Mouse (Mus musculus): ENCODE measurements around the gene Tmem131. TPM values are rescaled to one million over a fixed set of nuclear protein-coding genes. Genes with fewer than 3 reads are reported as not detected.

The Tmem131 gene
- polyA plus RNA-seq, 1 experiment from 2014 or later: 13.4 TPM

DNA sequence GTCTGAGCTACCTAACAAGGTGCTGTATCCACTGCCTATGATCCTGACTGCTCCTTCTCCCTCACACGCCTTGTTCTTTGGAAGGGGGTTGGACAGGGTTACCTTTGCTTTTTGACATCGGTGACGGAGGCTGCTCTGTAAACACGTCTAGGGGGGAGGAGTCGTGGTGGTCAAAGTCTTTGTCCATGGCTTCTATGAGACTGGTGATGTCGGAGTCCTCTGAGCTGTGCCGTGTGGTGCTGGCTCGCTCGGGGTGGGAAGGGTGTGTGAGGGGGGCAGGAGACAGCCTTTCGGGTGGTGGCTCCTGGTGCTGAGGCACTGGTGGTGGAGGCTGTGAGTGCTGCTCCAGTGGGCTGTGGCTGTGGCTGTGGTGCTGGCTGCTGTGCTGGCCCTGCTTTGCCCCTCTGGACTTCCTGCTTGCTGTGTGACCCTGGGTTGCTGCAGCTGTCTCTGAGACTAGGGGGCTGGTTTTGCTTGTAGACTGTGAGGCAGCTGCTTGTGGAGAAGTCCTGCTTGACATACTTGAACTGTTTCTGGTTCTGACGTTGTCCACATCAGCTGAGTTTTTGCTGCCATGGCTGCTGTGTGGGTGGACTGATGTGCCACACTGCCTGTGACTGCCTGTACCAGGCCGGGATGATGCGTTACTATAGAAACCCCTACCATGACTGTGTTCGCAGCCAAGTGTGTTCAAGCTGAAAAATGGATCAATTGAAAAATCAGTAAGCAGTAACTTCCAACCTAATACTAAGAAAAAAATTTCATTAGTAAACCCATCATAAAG lies 135.5 kb downstream of the Tmem131 start:
- Histone ChIP-seq H3K4me1 (no peaks in the 10 kb centered on the region), H3K9me3 (no peaks in the 10 kb centered on the region), H3K36me3 (peaks cover 94% of the 10 kb centered on the region), H3K27ac (no peak overlapping the region), H3K9ac (no peak overlapping the region), H3K4me3 (no peak overlapping the region), H3K27me3 (no peaks in the 10 kb centered on the region), H3K4me2 (replicated peaks) (no peak overlapping the region)
- ATAC-seq (ENCODE audit: low FRiP score, low read depth): no peak
- 94% methylated on average over 14 of the region's 14 CpGs for WGBS

DNA sequence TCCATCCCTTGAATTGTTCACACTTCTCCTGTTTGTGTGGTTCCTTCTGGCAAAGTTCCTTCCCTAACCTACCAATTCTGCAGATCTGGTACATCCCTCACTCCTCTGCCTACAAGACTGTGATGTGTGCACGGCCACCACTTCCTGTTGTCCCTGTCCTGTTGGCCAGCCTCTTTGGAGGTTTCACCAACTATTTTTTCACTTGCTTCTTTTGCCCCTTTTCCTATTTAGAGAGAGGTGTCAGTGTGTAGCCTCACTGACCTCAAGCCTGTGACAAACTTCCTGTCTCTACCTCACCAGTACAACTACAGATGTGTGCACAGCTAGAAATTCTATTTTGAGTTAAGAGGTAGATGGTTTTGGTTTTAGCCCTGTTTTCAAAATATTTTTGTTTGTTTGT lies 136.4 kb downstream of the Tmem131 start:
- H3K27ac ChIP-seq: no peak overlapping the region
- no peak overlapping the region for H3K4me3 ChIP-seq

DNA sequence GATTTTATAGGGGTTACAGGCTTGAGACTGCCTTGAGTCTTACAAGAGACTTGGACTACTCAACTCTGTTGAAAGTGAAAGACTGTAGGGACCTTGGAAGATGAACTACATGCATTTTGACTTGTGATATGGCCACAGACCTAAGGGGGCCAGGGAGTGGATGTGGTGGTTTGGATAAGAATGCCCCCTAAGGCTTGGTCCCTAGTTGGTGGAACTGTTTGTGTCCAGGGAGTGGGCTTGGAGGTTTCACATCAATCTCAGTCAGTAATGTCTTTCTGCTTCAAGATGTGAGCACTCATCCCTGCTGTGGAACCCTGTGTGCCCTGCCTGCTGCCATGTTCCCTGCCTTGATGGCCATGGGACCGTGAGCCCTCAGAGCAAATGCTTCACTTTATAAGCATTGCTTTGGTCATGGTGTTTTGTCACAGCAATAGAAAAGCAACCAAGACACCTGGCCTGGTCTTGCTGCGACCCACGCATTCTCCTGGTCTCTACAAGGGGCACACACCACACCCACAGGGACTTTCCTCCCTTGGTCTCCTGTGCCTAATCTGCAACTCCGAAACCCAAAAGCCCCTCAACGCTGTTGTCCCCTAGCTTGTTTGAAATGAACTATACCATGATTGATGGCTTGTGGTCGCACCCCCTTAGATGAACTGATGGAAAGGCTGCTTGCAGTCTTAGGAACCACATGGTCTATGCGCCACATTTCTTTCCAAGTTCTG lies 137.1 kb downstream of the Tmem131 start:
- peaks cover 93% of the 10 kb centered on the region for H3K36me3 ChIP-seq
- H3K27me3 ChIP-seq: no peaks in the 10 kb centered on the region
- H3K4me1 ChIP-seq: no peaks in the 10 kb centered on the region
- ATAC-seq (ENCODE audit: low FRiP score, low read depth): no peak
- no peak overlapping the region for H3K4me3 ChIP-seq
- WGBS: 95% methylated on average over 7 of the region's 7 CpGs
- no peak overlapping the region for H3K9ac ChIP-seq
- no peaks in the 10 kb centered on the region for H3K9me3 ChIP-seq
- H3K27ac ChIP-seq: no peak overlapping the region
- no peak overlapping the region for H3K4me2 ChIP-seq (replicated peaks)

More for the DNA sequence above, 136.4 kb downstream of the Tmem131 start:
- H3K4me2 ChIP-seq (replicated peaks): no peak overlapping the region
- no peaks in the 10 kb centered on the region for H3K27me3 ChIP-seq
- H3K9ac ChIP-seq: no peak overlapping the region
- no peak for ATAC-seq (ENCODE audit: low FRiP score, low read depth)
- no peaks in the 10 kb centered on the region for H3K9me3 ChIP-seq
- WGBS: 88% methylated on average over 1 of the region's 1 CpGs
- H3K4me1 ChIP-seq: no peaks in the 10 kb centered on the region
- H3K36me3 ChIP-seq: peaks cover 93% of the 10 kb centered on the region

DNA sequence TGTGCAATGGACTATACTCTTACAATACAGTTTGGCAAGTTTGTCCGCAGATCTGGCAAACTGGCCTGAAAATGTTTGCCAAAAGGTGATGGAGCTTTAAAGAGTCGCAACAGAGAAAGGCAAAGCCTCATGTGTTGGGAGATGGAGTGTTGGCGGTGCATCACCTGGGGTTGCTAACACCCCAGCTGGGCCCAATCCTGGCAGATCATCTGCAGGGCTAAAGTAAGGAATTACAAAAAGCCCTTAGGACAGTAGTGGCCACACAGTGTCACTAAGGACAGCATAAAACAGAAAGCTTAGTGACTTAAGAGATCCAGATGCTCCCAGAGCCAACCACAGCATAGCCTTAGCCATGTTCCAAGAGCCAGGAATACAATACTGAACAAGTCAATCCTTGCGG lies 138.6 kb downstream of the Tmem131 start:
- 94% methylated on average over 4 of the region's 4 CpGs for WGBS
- Histone ChIP-seq H3K9me3 (no peaks in the 10 kb centered on the region), H3K4me2 (replicated peaks) (no peak overlapping the region), H3K27me3 (no peaks in the 10 kb centered on the region), H3K27ac (no peak overlapping the region), H3K9ac (no peak overlapping the region), H3K4me1 (no peaks in the 10 kb centered on the region), H3K36me3 (peaks cover 91% of the 10 kb centered on the region), H3K4me3 (no peak overlapping the region)
- no peak for ATAC-seq (ENCODE audit: low FRiP score, low read depth)

DNA sequence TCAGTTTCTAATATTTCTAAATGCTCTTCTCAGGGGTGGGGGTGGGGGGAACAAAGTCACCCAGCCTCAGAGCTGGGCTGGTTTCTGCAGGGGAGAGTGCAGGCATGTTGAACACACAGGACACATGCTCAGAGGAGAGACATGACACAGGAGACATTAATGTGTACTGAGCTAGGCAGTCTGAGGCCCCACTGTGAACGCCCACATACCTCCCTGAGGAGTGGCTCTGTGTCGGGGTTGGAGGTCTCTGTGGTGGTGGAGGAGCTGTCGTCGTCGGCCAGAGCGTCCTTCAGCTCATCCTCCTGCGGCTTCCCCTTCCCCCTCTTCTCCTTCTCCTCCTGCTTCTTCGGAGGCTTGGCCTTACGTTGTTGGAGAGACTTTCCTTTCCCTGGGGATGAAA lies 139.2 kb downstream of the Tmem131 start:
- Histone ChIP-seq H3K9ac (no peak overlapping the region), H3K27me3 (no peaks in the 10 kb centered on the region), H3K4me2 (replicated peaks) (no peak overlapping the region), H3K4me3 (no peak overlapping the region), H3K9me3 (no peaks in the 10 kb centered on the region), H3K4me1 (no peaks in the 10 kb centered on the region), H3K27ac (no peak overlapping the region), H3K36me3 (peaks cover 91% of the 10 kb centered on the region)
- WGBS: 71% methylated on average over 9 of the region's 9 CpGs
- ATAC-seq (ENCODE audit: low FRiP score, low read depth): no peak

DNA sequence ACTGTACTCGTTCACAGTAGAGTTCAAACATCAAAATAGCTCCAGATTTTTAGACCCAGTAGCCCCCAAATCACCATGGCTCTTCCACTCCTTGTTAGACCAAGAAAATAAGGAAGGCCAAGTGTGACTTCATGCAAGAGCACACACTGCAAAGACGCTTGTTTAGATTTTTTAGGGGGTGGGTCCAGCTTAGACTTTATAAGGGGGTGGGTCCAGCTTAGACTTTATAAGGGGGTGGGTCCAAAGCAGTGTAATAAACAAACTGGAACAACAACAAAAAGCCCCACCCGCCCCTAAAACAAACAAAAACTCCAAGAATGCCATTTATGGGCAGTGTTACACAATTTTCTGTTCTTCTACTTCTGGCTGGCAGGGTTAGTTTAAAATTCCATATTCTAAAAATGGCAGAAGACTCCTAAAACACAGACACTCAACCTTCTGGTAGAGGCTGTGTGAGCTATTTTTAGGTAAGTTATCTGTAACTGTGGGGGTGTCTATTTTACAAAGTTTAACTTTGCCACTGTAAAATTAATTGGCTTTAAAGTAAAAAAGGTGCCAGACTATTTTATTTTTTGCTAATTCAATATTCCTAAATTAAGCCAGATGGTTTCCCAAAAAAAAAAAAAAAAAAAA lies 143.0 kb downstream of the Tmem131 start:
- H3K36me3 ChIP-seq: peaks cover 92% of the 10 kb centered on the region
- H3K27ac ChIP-seq: no peak overlapping the region
- no peaks in the 10 kb centered on the region for H3K9me3 ChIP-seq
- H3K27me3 ChIP-seq: no peaks in the 10 kb centered on the region
- whole genome bisulfite sequencing: 74% methylated on average over 3 of the region's 3 CpGs
- ATAC-seq (ENCODE audit: low FRiP score, low read depth): no peak
- H3K4me2 ChIP-seq (replicated peaks): no peak overlapping the region
- no peak overlapping the region for H3K4me3 ChIP-seq
- H3K4me1 ChIP-seq: no peaks in the 10 kb centered on the region
- no peak overlapping the region for H3K9ac ChIP-seq

DNA sequence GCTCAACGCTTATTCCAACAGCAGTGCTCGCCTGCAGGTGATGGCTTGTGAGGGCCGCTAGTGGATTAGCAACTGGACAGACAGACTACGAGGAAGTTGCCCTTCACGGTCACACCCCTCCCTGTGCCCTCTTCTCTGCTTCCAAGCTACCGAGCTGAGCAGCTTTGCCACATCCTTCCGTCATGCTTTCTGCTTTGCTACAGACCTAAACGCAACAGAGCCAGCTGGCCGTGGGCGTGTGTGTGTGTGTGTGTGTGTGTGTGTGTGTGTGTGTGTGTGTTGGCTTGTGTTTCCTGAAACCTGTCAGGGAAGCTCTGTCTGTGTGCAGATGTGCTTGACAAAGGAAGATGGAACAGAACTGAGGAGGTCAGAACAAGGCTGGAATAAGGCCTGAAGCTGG lies 146.0 kb downstream of the Tmem131 start:
- H3K4me2 ChIP-seq (replicated peaks): no peak overlapping the region
- no peak for ATAC-seq (ENCODE audit: low FRiP score, low read depth)
- H3K4me3 ChIP-seq: no peak overlapping the region
- H3K27me3 ChIP-seq: no peaks in the 10 kb centered on the region
- WGBS: 85% methylated on average over 10 of the region's 10 CpGs
- H3K27ac ChIP-seq: no peak overlapping the region
- no peaks in the 10 kb centered on the region for H3K4me1 ChIP-seq
- H3K36me3 ChIP-seq: peaks cover 96% of the 10 kb centered on the region
- no peak overlapping the region for H3K9ac ChIP-seq
- H3K9me3 ChIP-seq: no peaks in the 10 kb centered on the region

DNA sequence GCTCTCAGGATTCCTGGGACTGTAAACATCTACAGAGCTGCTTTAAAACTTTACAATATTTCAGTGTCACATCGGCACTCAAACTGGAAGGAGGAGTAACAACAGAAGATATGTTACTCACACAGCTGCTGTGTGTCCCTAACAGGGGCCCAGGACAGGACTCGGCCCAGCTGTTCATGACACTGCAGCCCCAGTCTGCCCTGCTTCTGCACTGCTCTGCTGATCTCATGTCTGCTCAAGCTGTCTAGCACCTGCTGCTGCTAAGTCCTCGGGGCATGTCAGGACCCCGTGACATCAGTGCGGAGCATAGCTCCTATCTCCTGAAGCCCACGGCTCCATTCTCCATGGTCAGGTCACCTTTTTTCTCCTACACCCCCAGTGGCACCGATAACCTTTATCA lies 146.8 kb downstream of the Tmem131 start:
- Histone ChIP-seq H3K36me3 (peaks cover 93% of the 10 kb centered on the region), H3K27ac (no peak overlapping the region), H3K4me2 (replicated peaks) (no peak overlapping the region), H3K9me3 (no peaks in the 10 kb centered on the region), H3K27me3 (no peaks in the 10 kb centered on the region), H3K4me1 (no peaks in the 10 kb centered on the region), H3K4me3 (no peak overlapping the region), H3K9ac (no peak overlapping the region)
- 88% methylated on average over 7 of the region's 7 CpGs for WGBS
- ATAC-seq (ENCODE audit: low FRiP score, low read depth): peak; percentile 79

DNA sequence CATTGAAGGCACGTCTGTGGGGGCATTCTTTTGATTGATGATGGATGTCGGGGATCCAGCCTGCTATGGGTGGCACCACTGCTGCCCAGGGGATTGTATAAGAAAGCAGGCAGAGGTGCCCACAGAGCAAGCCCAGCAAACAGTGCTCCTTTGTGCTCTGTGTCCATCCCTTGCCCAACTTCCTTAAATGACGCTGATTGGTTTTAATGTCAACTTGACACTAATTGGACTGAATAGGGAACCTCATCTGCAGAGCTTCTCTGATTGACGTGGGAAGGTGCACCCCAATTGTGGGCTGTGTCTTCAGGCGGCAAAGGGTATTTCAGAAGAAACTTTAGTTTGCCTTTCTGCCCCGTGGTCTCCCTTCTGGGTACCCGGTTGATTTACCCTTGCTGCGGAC lies 154.1 kb downstream of the Tmem131 start:
- ATAC-seq (ENCODE audit: low FRiP score, low read depth): no peak
- Histone ChIP-seq H3K9me3 (no peaks in the 10 kb centered on the region), H3K27me3 (0 out of 2 replicates have a peak, but pooled peaks cover 8% of the 10 kb centered on the region), H3K4me3 (no peak overlapping the region), H3K36me3 (peaks cover 37% of the 10 kb centered on the region), H3K4me2 (replicated peaks) (no peak overlapping the region), H3K9ac (no peak overlapping the region), H3K27ac (no peak overlapping the region), H3K4me1 (peaks cover 12% of the 10 kb centered on the region)
- 83% methylated on average over 8 of the region's 8 CpGs for WGBS

DNA sequence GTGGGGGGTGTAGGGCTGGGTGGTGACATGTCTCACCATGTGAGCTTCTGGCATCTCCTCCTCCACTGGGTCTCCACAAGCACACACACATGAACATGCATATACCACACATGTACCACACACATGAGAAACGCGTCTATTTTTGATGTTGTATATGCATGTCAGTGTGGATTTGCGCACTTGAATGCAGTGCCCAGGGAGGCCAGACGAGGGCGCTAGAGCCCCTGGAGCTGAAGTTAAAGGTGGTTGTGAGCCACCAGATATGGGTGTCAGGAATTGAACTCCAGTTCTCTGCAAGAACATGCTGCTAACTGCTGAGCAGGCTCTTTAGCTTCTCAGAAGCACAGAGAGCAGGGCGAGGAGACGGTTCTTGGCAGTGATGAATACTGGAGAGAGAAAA lies 157.1 kb downstream of the Tmem131 start:
- H3K4me2 ChIP-seq (replicated peaks): no peak overlapping the region
- H3K4me1 ChIP-seq: peaks cover 12% of the 10 kb centered on the region
- ATAC-seq (ENCODE audit: low FRiP score, low read depth): no peak
- H3K36me3 ChIP-seq: peaks cover 11% of the 10 kb centered on the region
- no peaks in the 10 kb centered on the region for H3K9me3 ChIP-seq
- 93% methylated on average over 7 of the region's 7 CpGs for WGBS
- H3K27me3 ChIP-seq: peaks cover 16% of the 10 kb centered on the region
- H3K4me3 ChIP-seq: no peak overlapping the region
- no peak overlapping the region for H3K27ac ChIP-seq
- no peak overlapping the region for H3K9ac ChIP-seq

DNA sequence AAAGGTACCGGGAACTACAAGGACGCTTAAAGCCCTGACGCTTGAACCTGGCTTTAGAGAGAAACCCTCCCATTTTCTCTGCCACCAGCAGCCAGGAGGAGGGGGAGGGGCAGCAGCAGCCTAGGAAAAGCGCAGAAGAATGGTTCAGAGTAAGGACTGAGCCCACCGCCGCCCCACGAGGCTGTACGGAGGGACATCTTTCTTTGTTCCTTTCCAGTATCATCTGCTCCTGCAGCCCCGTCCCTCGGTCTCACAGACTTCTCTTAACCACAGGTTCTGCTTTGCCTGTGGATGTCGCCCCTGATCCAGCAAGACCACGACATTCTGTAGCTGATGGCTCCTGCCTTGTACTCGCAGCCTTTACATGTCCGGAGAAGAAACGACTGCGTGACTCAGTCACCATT lies 158.2 kb downstream of the Tmem131 start:
- ATAC-seq (ENCODE audit: low FRiP score, low read depth): no peak; the same call in 1 of the 2 replicates
- H3K9ac ChIP-seq: peak overlapping the region; percentile 59
- H3K9me3 ChIP-seq: no peaks in the 10 kb centered on the region
- H3K4me3 ChIP-seq: peak overlapping the region; percentile 42
- H3K4me1 ChIP-seq: peaks cover 12% of the 10 kb centered on the region
- H3K27me3 ChIP-seq: peaks cover 16% of the 10 kb centered on the region
- peaks cover 2% of the 10 kb centered on the region for H3K36me3 ChIP-seq
- WGBS: 4% methylated on average over 16 of the region's 16 CpGs
- H3K4me2 ChIP-seq (replicated peaks): peak overlapping the region; percentile 84
- no peak overlapping the region for H3K27ac ChIP-seq

DNA sequence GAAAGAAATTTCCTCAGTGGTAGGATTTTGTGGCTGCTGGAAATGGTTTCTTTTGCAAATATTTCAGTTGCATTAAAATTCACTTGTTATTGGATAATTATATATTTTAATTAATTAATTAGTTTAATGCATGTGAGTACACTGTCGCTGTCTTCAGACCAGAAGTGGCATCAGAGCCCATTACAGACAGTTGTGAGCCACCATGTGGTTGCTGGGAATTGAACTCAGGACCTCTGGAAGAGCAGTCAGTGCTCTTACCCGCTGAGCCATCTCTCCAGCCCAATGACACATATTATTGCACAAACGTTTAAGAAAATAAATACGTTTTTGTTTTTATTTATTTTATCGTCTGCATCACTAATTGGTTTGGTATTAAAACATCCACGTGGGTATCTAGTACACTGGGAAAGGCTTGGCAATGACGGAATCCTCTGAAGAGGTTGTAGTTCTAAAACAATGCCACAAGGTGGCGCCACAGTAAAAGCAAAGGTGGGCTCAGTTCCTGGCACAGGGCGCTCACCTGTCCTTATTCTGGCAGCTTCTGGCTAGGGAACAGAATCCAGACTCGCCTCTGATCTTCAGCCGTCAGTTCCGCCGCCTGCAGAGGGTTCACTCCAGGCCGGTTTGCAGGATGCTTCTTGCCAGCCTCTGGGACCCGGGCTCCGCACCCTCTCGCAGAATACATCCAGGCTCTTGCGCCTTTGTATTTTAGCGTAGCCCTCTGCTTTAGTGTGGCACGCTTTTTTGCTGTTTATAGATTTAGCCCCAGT lies 158.9 kb downstream of the Tmem131 start:
- Histone ChIP-seq H3K9me3 (no peaks in the 10 kb centered on the region), H3K27ac (no peak overlapping the region), H3K4me3 (peak overlapping the region; percentile 42), H3K4me1 (peaks cover 12% of the 10 kb centered on the region), H3K36me3 (no peaks in the 10 kb centered on the region), H3K4me2 (replicated peaks) (peak overlapping the region; percentile 84), H3K9ac (peak overlapping the region; percentile 59), H3K27me3 (peaks cover 16% of the 10 kb centered on the region)
- peak; percentile 48 for ATAC-seq (ENCODE audit: low FRiP score, low read depth)
- WGBS: 3% methylated on average over 20 of the region's 20 CpGs

Data from limb, embryonic 13.5 days (tissue).